Mouse (Mus musculus) cerebellum, postnatal 14 days (tissue): ENCODE data around the gene Rflna.

ENCODE experiments used
- DNase-seq, 2 experiments: peaks; one replicate each; pipeline ENCODE4 v3.0.0; 2021; ENCODE audit warnings: mixed read lengths in 2 of 2

The Rflna gene

DNA sequence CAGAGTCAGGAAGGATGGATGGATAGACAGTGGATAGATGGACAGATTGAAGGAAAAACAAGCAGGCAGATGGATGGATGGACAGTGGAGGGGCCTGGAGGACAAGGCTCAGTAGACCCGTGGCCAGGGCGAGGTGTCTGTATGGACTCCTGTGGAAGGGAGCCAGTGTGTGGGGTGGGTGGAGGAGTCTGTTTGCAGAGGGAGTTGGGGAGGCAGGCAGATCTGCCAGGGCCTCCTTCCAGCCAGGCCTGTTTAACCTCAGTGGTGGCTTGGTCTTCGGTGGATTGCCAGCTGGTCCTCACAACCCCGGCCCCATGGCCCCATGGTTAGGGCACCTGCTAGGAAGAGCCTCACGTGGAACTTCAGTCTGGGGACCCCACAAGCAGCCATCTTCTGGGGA, 3.9 kb downstream of the Rflna start:
- peak; percentile 35 to 50 for DNase-seq

- DNase-seq, result no peak
These were observed 8.1 kb downstream of the Rflna start for GRCm38 (mm10) chr5:125011166-125011565.

DNA sequence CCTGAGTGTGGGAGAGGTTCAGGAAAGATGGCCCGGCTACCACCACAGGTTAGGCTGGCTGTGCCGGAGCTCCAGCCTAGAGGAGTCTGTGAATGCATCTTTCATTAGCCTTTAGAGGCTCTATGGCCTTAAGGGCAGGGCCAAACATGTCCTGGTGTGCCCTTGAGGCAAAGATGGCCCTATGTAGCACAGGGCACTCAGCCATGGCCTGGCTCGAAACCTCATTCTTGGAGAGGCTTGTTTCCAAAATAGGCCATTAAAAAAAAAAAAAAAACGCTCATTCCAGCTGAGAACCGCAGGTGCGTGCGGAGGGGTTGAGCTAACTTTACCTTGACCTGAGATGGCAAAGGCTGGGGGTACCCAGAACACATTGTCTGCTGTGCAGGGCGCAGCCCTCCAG, 8.6 kb downstream of the Rflna start:
- DNase-seq, result no peak

DNA sequence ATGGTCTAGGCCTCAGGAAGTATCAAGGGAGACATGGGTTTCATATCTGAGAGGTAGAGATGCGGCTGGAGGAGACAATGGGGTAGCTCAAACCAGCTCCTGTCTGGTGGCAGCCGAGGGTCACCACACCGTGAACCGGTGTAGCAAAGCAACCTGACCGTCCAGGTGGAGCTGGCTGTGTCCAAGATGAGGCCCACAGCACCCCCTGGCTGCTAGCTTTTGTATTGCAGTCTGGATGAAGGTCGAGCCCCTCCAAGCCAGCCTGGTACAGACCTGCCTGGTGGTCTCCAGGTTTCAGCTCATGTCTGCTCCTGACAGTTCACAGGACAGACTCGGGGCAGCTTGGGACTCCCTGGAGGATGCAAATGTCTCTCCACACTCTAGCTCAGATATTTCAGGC, 11.5 kb downstream of the Rflna start:
- peak; percentile 95 to 97 for DNase-seq

DNA sequence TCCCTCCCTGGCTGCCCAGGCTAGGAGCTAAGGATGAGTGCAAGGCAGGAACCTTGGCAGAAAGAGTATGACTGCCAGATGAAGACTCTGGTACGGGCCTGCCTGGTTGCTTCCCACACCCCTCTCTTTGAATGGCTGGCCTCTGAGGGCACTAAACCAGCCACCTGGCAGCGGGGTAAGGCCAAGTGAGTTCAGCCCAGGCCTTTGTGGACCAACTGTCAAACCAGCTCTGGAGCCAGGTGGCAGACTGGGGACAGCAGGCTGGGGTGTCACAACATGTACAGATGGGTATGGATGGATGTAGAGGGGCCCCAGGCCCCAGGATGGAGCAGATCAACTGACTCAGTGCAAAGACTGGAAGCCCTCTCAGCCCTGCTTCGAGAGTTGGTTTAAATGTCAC, 12.0 kb downstream of the Rflna start:
- DNase-seq, result peak; percentile 76 to 77

- peak in 1 of 2 experiments; percentile 49 for DNase-seq
These were observed 12.6 kb downstream of the Rflna start for GRCm38 (mm10) chr5:125015576-125015975.

- no peak for DNase-seq
These were observed 13.6 kb downstream of the Rflna start for GRCm38 (mm10) chr5:125016421-125017242.

DNA sequence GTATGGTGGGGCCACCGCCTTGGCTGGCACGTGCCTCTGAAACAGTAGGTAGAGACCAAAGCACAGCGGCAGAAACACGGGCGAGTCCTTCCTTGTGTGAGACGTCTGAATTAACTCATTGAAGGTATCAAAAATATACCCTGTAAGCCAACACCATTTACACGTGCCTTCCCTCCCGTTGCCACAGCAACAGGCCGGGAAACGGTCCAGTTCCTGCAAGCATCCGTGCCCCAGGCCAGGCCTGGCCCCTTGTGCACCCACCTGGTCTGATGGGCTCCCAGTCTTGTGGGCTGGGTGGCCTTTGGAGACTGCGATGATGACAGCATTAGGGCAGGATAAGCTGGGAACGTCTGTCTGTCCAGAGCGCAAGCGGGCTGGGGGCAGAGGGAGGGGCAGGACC, 14.3 kb downstream of the Rflna start:
- peak; percentile 86 to 87 for DNase-seq

- no peak for DNase-seq
These were observed 16.1 kb downstream of the Rflna start for GRCm38 (mm10) chr5:125019099-125019498.

DNA sequence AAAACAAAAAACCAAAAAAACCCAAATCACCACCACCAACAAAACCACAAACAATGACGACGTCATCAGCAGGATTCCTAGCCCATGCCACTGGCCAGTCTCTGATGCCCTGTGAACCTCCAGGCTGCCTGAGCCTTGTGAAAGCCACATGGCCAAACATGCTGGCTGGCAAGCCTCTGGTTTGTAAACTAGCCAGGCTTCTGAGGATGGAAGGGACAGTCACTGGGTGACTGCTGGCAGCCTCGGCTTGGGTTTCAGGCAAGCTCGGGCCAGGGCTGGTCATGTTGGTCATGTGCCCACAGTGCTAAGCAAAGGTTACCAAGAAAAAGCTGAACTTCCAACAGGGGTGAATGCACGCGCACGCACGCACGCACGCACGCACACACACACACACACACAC, 18.3 kb downstream of the Rflna start:
- peak; percentile 90 to 91 for DNase-seq

DNA sequence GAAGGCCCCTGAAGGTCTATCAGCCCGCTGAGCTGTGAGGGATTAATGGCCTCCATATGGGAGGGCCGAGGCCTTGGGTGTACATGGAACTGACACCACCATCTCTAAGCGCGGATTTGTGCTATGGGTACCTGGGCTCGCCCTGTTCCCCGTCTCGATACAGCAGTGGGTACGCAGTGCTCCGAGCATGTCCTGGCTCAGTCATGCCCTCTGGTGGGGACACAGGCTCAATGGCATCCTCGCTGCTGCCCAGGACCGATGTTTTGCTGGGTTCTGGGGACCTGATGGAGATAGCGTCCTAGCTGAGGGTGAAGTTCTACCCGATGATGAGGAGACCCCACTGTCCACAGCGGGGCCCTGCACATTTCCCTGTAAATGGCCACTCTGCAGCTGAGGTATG, 21.0 kb downstream of the Rflna start:
- peak; percentile 79 to 85 for DNase-seq

DNA sequence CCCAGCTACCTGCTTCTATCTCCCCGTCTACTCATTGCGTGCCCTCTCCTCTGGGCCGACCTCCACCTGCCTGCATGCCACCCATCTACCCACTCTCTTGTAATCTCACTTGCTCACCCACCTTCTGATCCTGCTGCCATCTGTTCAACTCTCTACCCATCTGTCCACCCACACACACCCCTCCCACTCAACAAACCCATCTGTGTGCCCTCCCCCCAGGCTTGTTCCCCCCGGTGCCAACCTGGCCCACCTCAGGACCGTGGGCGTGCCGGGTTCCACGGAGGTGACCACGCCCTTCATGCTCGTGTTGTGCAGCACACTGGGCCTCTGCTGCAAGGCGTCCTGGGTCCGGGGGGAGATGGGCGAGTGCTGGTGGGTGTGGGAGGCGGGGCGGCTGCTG, 25.4 kb downstream of the Rflna start:
- no peak for DNase-seq

DNA sequence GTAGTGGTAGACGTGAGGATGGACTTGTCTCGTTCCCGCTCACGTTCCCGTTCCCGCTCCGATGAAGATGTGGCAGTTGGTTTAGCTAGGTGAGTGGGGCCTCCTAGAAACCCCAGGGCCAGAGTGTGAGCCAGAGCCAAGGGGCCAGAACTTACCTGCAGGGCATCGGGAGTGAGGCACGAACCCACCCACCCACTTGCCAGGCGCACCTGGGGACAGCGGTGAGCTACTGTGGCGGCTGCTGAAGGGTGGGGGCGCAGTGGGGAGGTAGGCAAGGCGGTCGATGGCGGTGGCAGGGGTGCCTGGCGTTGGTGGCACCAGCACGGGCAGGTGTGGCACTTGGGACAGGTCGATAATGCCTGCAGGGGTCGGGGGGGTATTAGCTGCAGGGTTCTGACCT, 25.9 kb downstream of the Rflna start:
- DNase-seq, result no peak

DNA sequence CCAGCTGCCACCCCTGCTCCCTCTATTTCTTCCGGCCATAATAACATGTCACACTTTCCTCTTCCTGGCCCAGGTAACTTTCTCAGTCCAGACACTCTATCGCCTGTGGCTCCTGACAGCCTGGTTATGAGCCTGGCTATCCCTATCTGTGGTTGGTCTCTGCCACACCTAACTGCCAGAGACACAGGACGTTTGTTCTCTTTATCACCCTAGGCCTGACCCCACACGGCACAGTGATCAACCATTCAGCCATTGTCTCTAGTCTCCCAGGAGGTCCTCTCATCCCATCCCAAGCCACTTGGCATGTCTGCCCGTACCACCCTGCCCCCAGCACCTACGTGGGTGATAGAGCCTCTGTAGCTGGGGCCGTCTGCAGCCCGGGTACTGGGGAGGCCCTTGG, 33.5 kb downstream of the Rflna start:
- no peak for DNase-seq

DNA sequence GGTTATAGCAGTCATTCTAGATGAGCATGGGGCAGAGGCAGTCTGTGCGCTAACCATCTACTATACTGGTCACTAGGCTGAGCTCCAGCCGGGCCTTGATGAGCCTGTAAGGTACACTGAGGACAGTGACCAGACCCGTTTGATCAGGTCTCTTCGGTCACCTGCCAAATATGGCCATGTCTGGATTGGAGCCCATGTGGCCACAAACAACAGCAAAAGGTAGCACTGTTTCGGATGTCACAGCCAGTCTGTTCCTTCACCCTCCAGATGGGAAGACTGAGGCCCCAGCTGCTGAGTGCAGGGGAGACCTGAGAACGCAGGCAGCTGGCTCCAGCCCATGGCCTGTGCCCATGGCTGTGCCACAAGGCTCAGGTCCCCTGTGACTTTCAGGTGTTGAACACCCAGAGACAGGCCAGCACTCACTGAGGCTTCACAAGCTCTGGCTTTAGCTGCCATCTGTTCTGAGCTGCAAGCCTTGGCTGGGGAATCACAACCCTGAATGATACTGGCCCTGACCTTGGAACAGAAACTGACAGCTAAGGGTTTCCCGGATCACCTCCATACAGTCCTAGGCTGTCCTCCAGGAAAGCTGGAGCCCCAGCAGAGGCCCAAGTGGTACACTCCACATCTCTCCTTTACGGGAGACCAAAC, 36.5 kb downstream of the Rflna start:
- peak; percentile 57 to 67 for DNase-seq

DNA sequence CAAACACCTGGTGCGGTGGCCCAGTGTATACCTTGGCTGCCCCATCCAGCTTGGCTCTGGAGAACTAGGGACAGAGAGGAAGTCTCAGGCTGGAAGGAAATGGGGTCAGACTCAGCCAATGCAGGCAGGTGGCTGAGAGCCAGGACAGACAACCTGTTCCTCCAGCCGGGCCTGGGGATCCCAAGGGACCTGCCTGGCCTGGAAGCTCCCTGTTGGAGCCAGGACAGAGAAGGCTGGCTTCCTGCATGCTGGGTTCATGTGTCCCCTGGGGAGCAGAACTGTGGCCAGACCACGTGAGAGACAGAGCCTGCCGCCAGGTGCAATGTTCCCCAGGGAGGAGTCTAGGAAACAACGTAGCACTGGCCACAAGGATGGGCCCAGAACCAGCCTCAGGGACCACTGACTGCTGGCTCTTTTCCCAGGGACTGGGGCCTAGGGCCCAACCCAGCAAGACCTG, 37.1 kb downstream of the Rflna start:
- DNase-seq, result peak; percentile 88

- DNase-seq, result no peak
These were observed 38.6 kb downstream of the Rflna start for GRCm38 (mm10) chr5:125041578-125041977.

GRCm38 (mm10) chr5:125043448-125043847, 40.4 kb downstream of the Rflna start:
- DNase-seq, result no peak

DNA sequence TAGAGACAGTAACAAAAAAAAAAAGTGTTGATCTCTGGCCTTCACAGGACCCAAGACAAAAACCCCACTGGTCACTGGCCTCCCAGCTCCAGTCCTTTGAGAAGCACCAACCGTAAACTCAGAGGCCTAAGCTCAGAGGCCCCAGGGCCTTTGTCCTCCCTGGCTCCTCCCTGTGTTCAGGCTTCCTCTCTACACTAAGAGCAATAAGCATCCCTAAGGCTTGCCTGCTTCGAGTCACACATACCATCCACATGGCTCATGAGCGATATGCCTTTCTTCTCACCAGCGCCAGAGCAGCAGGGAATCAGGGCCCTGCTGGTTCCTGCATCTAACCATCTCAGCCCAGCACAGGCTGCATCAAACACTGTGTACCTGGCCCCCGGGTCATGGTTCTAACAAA, 42.2 kb downstream of the Rflna start:
- no peak for DNase-seq

DNA sequence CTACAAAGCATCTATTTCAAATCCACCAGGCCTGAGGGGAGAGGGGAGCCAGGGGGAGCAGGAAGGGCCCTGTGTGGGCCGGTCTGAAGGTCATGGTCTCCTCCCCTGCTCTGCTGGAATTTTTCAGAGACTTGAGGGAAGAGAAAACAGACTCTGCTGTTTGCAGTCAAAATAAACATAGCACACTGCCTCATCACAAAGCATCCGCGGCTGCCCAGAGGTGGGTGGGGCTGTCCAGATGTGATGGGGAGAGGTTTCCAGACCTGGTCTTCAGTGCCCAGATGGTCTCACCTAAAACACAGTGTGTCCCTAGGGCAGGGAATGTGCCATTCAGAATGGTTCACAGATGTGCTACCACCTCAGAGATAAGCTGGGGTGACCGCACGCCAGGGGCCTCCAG, 43.4 kb downstream of the Rflna start:
- no peak for DNase-seq

- DNase-seq, result no peak
These were observed 46.5 kb downstream of the Rflna start for GRCm38 (mm10) chr5:125049481-125049880.

DNA sequence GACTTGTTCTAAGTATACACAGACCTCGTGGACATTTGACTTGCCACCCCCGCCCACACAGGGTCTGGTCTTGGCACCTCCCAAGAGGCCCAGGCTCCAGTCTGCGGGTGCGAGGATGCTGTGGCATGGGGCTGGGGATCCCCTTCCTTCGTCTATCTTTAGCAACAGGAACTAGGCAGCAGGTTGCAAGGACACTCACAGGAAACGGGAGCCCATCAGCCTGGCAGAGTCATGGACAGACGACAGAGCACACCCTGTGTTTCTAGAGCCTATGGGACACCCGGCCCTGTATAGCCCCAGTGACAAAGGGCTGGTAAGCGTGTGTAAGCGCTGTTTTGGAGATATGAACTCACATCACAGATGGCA, 49.2 kb downstream of the Rflna start:
- no peak for DNase-seq

DNA sequence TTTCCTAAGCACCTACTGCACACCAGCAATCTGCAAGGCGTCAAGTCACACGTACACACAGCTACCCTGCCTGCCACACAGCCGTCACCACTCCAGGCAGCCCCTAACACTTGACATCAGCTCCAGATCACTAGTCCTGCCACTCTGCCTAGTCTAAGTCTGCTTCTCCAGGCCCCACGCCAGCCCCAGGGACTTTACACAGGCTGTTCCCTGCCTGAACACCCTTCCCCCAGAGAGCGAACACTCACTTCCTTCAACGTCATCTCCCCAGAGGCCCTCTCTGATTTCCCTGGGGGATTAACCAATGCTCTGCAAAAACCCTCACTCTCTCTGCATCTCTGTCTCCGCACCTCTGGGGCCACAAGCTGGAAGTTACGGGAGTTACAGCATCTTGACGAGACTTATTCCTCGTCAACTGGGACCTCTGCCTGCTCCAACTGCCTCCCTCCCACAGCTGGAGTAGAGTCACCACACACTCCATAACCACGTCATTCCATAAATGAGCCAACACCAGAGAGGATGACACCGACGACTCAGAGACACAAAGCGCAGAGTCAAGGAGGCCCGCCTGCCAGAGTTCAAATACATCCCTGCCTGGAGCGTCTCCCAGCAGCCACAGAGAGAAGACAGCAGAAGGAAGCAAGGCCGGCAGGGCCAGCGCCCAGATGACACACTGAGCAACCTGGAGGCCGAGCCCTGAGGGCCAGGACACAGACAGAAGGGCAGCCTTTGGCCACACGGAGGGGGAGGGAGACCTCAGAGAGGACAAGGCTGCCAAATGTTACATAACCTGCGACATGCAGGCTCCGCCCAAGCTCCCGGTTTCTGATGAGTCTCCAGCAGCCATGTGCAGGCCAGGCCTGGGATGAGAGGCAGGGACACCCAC, 49.8 kb downstream of the Rflna start:
- peak; percentile 76 to 82 for DNase-seq
